9 mouse cellular contexts compared by ENCODE assay signal in genomic region chr17:53568118-53568517, GRCm38 (mm10). TPM values are rescaled to one million over a fixed set of nuclear protein-coding genes. Genes with fewer than 3 reads are reported as not detected.
DNase-seq lines count a peak whose midpoint lies in the region; ATAC-seq and TF ChIP-seq lines count a peak whose summit lies in the region.
"Had no signal": no experiment of that assay in that cellular context is flagged by ENCODE, and none has a peak within 500 bp of the region (broad histone marks: within the 10 kb centered on the region; RNA-seq: fewer than 3 reads in every experiment).

No protein-coding gene starts in this region.

- peak; percentile 78 for ATAC-seq in heart, embryonic 16.5 days (replicated peaks; ENCODE audit: extremely low read depth, insufficient read depth, low FRiP score)
- peak; percentile 86 for ATAC-seq in lung, embryonic 15.5 days (ENCODE audit: borderline replicate concordance, extremely low read depth, low FRiP score, low TSS enrichment)
- ATAC-seq in neutrophil, adult 5-6 weeks (ENCODE audit: extremely low read depth, insufficient number of reproducible peaks, low FRiP score, poor library complexity, severe bottlenecking), result peak; percentile 81

- H3K4me2 ChIP-seq in heart, embryonic 16.5 days (ENCODE audit: low read depth, low read length), result peak overlapping the region; percentile 94
- H3K4me2 ChIP-seq in lung, embryonic 15.5 days, result peak overlapping the region; percentile 98

- WGBS in forebrain, embryonic 10.5 days, result 0% methylated on average over 15 of the region's 15 CpGs
- WGBS in heart, embryonic 16.5 days, result under 1% methylated on average over 15 of the region's 15 CpGs
- WGBS in lung, embryonic 15.5 days, result 1% methylated on average over 15 of the region's 15 CpGs
- WGBS in thymus, adult 2 months, result under 1% methylated on average over 15 of the region's 15 CpGs

- H3K27ac ChIP-seq in forebrain, embryonic 10.5 days, result peak overlapping the region; percentile 97
- H3K27ac ChIP-seq in heart, embryonic 16.5 days (ENCODE audit: low read length), result peak overlapping the region; percentile 99
- peak overlapping the region; percentile 96 for H3K27ac ChIP-seq in lung, embryonic 15.5 days
- peak overlapping the region; percentile 91 for H3K27ac ChIP-seq in thymus, adult 2 months (ENCODE audit: control insufficient read depth, insufficient read depth, low read length)

- TF ChIP-seq CTCF in E14TG2a.4 (conservative IDR thresholded peaks at IDR 0.05; ENCODE audit: low read length), result no peak
- no peak for TF ChIP-seq CTCF in thymus, adult 2 months (IDR thresholded peaks at IDR 0.05; ENCODE audit: borderline replicate concordance, control insufficient read depth, extremely low read depth, insufficient read depth, low read length, poor library complexity)

- no peaks in the 10 kb centered on the region for H3K9me3 ChIP-seq in E14TG2a.4 (ENCODE audit: low read length)
- H3K9me3 ChIP-seq in forebrain, embryonic 10.5 days, result no peaks in the 10 kb centered on the region
- no peaks in the 10 kb centered on the region for H3K9me3 ChIP-seq in heart, embryonic 16.5 days (replicated peaks; ENCODE audit: control insufficient read depth, low read length)
- no peaks in the 10 kb centered on the region for H3K9me3 ChIP-seq in lung, embryonic 15.5 days

- no peaks in the 10 kb centered on the region for H3K27me3 ChIP-seq in E14TG2a.4 (ENCODE audit: insufficient read depth, low read length)
- no peaks in the 10 kb centered on the region for H3K27me3 ChIP-seq in forebrain, embryonic 10.5 days (ENCODE audit: poor library complexity, severe bottlenecking)
- H3K27me3 ChIP-seq in heart, embryonic 16.5 days (ENCODE audit: control insufficient read depth, insufficient read depth, low read length), result no peaks in the 10 kb centered on the region
- no peaks in the 10 kb centered on the region for H3K27me3 ChIP-seq in lung, embryonic 15.5 days
- H3K27me3 ChIP-seq in thymus, adult 2 months (ENCODE audit: control insufficient read depth, insufficient read depth, low read length), result no peaks in the 10 kb centered on the region

- peaks cover 78% of the 10 kb centered on the region for H3K4me1 ChIP-seq in E14TG2a.4 (replicated peaks; ENCODE audit: low read depth, low read length)
- H3K4me1 ChIP-seq in forebrain, embryonic 10.5 days, result peaks cover 36% of the 10 kb centered on the region
- H3K4me1 ChIP-seq in heart, embryonic 16.5 days (ENCODE audit: control insufficient read depth, insufficient read depth, low read length), result peaks cover 34% of the 10 kb centered on the region
- H3K4me1 ChIP-seq in lung, embryonic 15.5 days, result peaks cover 30% of the 10 kb centered on the region
- H3K4me1 ChIP-seq in thymus, adult 2 months (replicated peaks; ENCODE audit: control insufficient read depth, insufficient read depth, low read length), result peaks cover 12% of the 10 kb centered on the region

- H3K4me3 ChIP-seq in E14TG2a.4 (replicated peaks; ENCODE audit: low read length), result peak overlapping the region; percentile 89
- peak overlapping the region; percentile 92 for H3K4me3 ChIP-seq in forebrain, embryonic 10.5 days
- peak overlapping the region; percentile 92 for H3K4me3 ChIP-seq in heart, embryonic 16.5 days (ENCODE audit: low read length)
- peak overlapping the region; percentile 88 for H3K4me3 ChIP-seq in lung, embryonic 15.5 days
- H3K4me3 ChIP-seq in thymus, adult 2 months (ENCODE audit: control insufficient read depth, insufficient read depth, low read length), result peak overlapping the region; percentile 98

- no peaks in the 10 kb centered on the region for H3K36me3 ChIP-seq in E14TG2a.4 (ENCODE audit: insufficient read depth, low read length)
- no peaks in the 10 kb centered on the region for H3K36me3 ChIP-seq in forebrain, embryonic 10.5 days (replicated peaks)
- no peaks in the 10 kb centered on the region for H3K36me3 ChIP-seq in heart, embryonic 16.5 days (ENCODE audit: control insufficient read depth, insufficient read depth)
- no peaks in the 10 kb centered on the region for H3K36me3 ChIP-seq in lung, embryonic 15.5 days
- no peaks in the 10 kb centered on the region for H3K36me3 ChIP-seq in thymus, adult 2 months (ENCODE audit: control insufficient read depth, insufficient read depth, low read length)

- DNase-seq in c-Kit-positive CD71-negative TER-119-negative erythroid progenitor cells, embryonic 14.5 days (ENCODE audit: low read depth), result peak; percentile 79
- DNase-seq in forebrain, embryonic 10.5 days (ENCODE audit: extremely low spot score, low spot score), result peak; percentile 76
- DNase-seq in kidney, postnatal 14 days, result peak; percentile 88
- DNase-seq in thymus, adult 2 months, result peak; percentile 90

- H3K9ac ChIP-seq in heart, embryonic 16.5 days (ENCODE audit: low read length), result peak overlapping the region; percentile 94
- peak overlapping the region; percentile 82 for H3K9ac ChIP-seq in lung, embryonic 15.5 days

- peak; percentile 86 for TF ChIP-seq POLR2A in thymus, adult 2 months (IDR thresholded peaks at IDR 0.05; ENCODE audit: control insufficient read depth, extremely low read depth, insufficient read depth, low read length, poor library complexity)

RNA-seq across cellular contexts. Expression of gene Kat2b, which starts 1.5 kb away (rescaled TPM):
- polyA plus RNA-seq in forebrain, embryonic 10.5 days (2016; fragmentation: Nextera tagmentation; extraction: Ambion mirVana), result 2.1 and 2.8 TPM in 2 replicates
- 10.7 and 12.1 TPM in 2 replicates for polyA plus RNA-seq in heart, embryonic 16.5 days (2015; fragmentation: Nextera tagmentation; extraction: Ambion mirVana)
- polyA plus RNA-seq in lung, embryonic 15.5 days (2015; fragmentation: Nextera tagmentation; extraction: Ambion mirVana), result 5.6 and 6.4 TPM in 2 replicates
- total RNA-seq in neutrophil, adult 5-6 weeks (2017), result 57.1 and 84.0 TPM in 2 replicates
- polyA plus RNA-seq in thymus, adult 2 months (2012; rRNA removed), result 13.1 and 17.9 TPM in 2 replicates

RNA-seq across cellular contexts. Expression of gene Pp2d1, which starts 28.9 kb away (rescaled TPM):
- 0.25 and 0.26 TPM in 2 replicates for polyA plus RNA-seq in forebrain, embryonic 10.5 days (2016; fragmentation: Nextera tagmentation; extraction: Ambion mirVana)
- 0.07 and 0.14 TPM in 2 replicates for polyA plus RNA-seq in heart, embryonic 16.5 days (2015; fragmentation: Nextera tagmentation; extraction: Ambion mirVana)
- 0.24 and 0.26 TPM in 2 replicates for polyA plus RNA-seq in lung, embryonic 15.5 days (2015; fragmentation: Nextera tagmentation; extraction: Ambion mirVana)
- total RNA-seq in neutrophil, adult 5-6 weeks (2017), result not detected in 2 replicates
- not detected in 2 replicates for polyA plus RNA-seq in thymus, adult 2 months (2012; rRNA removed)
- polyA plus RNA-seq: large intestine, adult 2 months had no signal

Comparison
In these comparisons a context has a peak if more than half of its experiments do, and no peak if none do; other contexts are left out.
1. Peak in every context shown above with its lines: DNase-seq, ATAC-seq, H3K4me3 ChIP-seq and H3K27ac ChIP-seq.